Mouse (Mus musculus) brain, embryonic 18.5 days (tissue): ENCODE data around the gene Fam131c.

ENCODE experiments used
- DNase-seq: peaks from one replicate; pipeline ENCODE4 v3.0.0-alpha.2; 2012; ENCODE audit warnings: low read depth, low spot score

Gene Fam131c

DNA sequence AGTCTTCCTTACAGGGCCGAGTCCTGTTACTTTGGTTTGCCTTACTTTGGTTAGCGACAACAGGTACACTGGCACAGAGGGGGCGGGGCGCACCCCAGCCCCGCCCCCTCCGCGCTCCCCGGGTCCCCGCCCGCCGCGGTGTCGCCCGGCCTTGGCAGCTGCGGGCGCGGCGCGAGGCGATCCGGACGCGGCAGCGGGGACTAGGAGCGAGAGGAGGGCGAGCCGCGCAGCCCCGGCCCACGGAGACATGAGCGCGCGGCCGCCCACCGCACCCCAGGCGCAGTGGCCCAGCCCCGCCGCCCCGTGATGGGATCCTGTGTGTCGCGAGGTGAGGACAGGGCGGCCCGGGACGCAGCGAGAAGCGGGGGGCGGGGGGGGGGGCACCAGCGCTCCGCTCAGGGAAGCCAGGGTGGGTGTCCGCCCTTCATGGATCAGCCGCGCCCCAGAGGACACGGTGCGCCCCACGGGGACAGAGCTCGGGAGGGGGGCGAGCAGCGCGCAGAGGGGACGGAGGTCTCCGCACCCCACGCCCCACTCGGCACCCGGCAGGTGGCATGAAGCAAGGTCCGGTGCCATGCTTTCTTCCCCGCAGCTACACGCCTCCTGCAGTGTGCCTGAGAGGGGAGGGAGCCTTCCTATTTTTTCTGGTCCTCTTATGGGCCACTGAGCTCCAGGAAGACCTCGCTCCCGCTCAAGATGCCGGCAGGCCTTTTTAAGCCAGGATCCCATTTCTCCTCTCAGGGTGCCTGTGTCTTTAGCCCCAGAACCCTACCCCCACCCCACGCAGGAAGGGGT lies at the start of gene Fam131c:
Gene Fam131c, plus strand, starts transcription at position 224 of the 795 bp plus-strand sequence.
- no peak for DNase-seq

DNA sequence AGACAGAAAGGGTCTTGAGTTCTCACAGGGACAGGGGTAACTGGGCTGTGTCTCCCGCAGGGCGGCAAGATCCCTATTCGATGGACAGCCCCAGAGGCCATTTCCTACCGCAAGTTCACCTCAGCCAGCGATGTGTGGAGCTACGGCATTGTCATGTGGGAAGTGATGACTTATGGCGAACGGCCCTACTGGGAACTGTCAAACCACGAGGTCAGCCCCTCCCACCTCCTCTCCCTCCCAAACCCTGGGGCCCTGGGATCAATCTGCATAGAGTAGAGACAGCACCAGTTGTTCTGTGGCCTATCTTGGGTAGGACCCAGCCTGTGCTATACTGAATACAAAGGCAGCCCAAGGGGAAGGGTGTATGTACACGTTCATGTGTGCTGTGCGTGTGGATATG lies 45.5 kb upstream of the Fam131c start:
- no peak for DNase-seq

DNA sequence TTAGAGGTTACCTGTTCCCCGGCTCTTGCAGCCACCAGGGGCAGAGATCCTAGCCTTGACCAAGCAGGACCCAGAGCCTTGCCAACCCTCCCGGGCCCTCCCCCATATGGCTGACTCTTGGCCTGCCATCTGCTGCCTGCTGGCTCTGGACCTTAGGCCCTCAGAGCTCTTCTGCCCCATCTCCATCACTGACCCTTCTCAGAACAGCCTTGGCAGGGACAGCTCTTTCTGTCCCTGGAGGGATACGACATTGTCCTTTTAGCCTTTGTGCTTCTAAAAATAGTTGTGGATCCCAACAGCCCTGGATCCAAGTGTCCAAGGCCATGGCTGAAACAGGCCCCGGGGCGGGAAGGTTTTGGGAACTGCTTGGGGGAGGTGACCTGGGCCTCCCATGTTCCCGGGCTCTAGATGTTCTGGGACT lies 43.2 kb upstream of the Fam131c start:
- DNase-seq = no peak

DNA sequence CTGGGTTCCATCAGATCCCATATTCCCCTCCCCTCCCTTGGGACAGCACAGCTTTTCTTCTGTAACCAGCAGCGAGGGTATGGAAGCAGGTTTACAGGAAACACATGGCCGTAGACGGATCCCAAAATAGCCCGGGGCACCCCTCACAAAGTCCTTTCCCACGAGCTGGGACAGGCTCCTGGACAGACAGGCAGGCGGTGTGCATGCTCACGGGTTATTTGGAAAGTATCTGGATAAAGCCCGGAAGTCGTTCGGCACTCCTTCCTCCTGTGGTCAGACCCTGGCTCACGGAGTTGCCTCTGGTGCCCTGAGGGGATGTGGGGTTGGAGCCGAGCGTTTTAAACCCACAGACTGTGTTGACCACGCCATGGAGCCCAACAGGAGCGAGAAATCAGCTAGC lies 42.4 kb upstream of the Fam131c start:
- DNase-seq = no peak

DNA sequence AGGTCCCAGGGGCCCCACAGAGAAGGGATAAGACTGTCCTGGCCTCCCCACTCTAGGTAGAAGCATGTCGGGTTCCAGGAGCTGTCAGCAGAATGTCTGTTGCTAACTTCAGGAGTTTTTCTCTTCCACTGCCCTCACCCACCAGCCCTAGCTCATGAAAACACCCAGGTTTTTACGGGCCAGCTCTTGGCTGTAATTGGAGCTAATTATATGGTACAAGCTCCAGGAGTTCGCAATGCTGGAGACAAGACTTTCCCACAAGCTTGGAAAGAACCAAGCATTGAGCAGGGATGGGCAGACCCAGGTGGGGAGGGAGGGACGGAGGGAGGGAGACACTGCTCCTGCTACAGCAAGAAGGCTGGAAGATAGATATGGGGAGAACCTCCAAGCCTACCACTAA lies 40.9 kb upstream of the Fam131c start:
- DNase-seq = no peak

DNA sequence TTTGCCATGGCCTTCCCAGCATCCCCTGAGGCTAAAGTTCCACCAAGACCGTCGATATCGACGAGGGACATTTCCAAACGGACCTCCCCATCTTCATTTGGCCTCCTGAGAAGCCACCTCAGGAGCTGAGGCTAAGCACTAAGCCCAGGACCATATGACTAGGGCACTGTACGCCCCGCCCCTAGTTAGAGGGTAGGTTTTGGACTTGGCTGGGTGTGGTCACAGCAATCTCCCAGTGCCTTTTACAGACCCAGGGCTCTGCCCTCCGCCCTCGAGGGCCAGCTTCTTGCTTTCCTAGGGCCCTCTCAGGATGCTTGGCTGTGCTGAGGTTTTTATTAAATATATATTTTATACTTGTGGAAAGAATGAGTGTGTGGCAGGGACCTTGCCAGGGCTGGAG lies 39.3 kb upstream of the Fam131c start:
- no peak for DNase-seq

DNA sequence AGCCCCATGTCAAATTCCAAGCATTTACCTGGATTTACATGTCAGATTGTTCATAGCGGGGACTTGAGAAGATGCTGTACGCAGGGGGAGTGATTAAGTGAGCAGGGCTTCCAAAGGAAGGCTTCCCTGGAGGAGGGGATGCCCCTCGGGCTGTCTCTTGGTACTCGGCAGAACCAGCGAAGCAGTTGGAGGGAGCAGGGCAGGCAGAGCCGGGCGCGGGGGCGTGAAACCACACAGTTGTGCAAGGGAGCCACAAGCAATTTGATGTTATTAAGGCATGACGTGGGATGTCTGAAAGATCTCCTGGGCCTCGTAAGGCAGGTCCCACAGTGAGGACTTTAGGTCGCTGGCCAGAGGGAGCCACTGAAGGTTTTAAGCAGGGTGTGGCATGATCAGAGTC lies 38.1 kb upstream of the Fam131c start:
- DNase-seq = no peak

DNA sequence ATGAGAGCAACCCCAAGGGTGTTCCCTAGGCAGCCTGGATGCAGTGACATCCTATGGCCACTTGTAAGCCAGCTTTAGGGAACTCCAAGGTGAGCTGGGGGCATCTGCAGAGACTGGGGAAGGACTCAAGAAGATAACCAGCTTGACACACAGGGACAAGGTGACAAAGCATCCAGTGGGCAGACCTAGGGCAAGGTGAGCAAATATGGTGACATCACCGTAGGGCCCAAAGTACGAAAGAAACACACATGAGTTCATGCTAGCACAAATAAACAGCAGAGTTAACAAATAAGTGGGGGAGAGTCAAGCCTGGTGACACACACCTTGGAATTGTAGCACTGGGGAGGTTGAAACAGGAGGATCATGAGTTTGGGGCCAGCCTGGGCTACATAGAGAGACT lies 36.6 kb upstream of the Fam131c start:
- no peak for DNase-seq

DNA sequence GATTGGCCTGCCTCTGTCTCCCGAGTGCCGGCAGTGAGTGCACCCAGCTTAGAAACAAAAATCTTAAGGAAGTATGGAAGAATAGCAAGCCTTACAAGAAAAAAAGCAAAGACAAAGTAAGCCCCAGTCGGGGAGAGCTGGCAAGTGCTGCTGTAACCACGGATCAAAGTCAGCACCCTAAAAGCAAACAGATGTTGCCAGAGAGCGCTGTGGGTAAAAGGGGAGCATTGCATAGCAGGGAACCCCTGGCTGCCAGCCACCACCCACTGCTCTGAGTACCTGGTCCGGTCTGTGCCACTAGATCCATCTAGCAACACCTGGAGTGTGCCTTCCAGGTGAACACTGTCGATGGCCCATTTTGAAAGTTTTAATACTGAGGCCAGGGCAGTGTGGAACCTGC lies 35.8 kb upstream of the Fam131c start:
- no peak for DNase-seq

DNA sequence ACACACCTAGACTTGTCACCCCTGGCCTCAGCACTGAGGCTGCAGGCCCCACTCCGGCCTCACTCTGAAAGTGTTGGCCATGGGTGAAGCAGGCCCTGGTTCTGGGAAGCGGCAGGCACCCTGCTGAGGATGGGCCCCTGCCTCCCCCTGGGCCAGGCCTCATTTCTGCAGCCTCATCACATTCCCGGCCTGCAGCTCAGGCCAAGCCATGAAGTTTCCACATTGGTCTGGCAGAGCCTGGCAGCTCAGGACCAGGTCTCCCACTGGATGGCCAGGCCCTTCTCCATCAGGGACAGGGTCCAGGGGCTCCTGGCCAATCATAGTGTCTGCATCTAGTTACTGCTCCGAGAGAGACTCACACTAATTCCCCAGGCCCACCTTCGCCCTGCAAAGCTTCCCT lies 33.3 kb upstream of the Fam131c start:
- DNase-seq = no peak

DNA sequence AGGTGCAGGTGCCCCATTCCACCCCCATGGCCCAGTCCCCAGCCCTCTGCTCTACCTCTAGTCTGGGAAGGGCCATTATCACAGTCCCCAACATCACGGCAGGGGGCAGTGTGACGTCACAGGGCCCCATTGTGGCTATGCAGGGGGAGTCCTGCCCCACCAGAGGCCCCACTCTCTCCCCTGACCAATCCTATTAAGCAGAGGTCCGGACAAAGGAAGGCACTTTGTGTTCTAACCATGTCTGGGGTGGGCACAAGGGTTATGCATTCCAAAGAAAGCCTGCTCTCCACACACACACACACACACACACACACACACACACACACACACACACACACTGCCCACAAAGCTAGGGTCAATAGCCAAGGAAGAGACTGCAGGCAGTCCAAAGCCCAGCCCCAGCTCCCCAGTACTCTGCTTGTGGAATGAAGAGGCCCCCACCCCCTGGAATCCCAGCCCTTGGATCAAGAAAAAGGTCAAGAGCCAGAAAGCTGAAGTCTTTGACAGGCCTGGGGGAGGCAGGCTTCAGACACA lies 32.7 kb upstream of the Fam131c start:
- DNase-seq = no peak

DNA sequence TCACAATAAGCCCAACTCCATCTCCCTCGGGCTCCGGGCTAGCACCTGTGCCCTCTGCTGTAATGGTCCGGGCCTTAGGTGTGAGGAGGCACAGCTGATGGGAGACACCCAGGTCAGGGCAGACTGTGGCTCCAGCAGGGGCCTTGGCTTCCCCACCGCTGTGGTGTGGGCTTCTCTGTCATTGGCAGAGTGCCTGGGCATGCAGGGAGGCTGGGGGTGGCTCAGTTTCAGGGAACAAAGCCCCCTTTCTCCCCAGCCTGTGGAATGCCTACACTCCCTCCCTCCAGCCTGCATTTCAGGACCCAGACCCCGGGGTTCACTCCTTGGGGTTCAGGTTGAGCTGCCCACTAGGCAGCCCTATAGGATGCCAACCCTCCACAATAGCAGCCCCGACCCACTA lies 31.8 kb upstream of the Fam131c start:
- DNase-seq = no peak

DNA sequence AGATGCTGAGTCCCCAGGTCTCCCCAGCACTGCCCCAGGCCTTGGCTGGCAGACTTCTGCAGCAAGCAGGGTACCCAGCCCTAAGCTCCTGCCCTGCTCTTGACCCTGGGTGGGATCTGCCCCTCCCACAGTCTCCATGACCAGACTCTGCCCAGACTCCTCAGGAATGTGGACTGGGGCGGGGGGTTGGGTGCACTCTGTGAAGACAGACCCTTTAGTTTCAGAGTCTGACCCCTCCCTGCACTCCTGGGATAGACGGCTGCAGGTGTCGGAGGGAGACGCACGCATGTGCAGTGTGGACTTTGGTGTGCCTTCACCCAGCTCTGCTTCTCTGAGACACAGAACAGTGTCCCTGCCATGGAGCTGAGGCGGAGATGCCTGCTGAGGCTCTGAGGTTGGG lies 30.0 kb upstream of the Fam131c start:
- DNase-seq = no peak

DNA sequence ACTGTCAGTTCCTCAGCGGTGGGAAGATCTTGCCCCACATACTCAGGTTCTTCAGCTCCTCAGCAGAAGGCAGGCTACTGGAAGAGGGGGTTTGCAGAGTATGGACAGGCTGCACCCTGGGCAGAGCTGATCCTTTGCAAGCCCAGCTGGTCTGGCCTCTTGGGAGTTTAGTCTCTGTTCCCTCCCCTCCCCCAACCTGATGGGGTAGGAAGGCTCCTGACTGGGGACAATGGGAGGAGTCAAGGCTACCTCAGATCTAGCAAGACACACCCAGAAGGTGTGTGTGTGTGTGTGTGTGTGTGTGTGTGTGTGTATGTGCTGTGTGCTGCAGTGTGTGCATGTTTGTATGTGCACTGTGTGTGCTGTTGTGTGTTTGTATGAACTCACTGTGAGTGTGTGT lies 29.2 kb upstream of the Fam131c start:
- no peak for DNase-seq

DNA sequence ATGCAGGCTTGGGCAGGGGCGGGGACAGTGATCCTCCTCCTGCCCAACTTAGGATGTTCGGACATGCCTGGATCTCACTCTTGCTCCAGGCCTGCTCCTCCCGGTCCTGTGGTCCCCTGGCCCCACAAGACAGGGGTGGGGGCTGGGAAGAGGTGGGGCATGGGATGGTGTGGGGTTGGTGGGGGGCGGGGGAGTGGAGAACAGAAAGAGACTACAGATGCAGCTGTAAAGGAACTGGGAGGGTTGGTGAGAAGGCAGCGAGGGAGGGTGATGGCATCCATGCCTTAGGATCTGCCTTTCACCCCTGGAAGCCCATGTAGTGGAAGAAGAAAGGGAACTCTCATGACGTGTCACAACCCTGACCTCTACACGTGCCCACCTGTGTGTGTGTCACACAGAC lies 26.5 kb upstream of the Fam131c start:
- no peak for DNase-seq

DNA sequence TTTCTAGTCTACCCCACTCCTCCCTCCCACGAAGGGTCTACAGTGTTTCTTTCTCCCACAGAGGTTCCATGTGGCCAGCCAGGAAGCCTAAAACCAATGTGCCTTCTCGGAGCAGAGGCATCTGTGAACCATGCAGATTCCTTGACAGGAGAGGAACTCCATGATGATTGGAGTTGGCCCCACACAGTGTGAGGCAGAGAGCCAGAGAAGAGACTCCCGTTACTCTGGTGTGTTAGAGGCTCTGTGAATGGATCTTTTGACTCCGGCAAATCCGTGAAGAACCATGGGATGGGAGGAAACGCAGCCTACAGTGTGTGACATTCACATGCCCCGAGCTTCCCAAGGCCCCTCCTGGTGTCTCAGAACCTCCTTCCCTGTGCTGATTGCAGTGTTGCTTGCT lies 24.5 kb upstream of the Fam131c start:
- DNase-seq = no peak

DNA sequence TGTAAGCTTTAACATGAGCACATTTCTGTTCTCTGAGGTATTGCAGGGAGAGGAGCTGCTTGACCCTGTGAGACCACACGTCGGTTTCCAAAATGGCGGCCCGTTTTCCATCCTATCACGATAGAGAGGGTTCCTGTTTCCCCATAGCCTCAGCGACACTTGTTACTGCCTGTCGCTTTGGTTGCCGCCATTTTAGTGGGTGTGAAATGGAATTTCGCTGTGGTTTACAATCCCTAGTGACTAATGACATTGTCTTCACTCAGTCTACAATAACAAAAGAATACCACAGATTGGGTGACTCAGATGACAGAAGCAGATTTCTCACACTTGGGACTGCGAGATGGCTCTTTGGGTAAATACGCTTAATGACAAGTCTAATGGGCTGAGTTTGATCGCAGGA lies 22.8 kb upstream of the Fam131c start:
- DNase-seq = no peak

DNA sequence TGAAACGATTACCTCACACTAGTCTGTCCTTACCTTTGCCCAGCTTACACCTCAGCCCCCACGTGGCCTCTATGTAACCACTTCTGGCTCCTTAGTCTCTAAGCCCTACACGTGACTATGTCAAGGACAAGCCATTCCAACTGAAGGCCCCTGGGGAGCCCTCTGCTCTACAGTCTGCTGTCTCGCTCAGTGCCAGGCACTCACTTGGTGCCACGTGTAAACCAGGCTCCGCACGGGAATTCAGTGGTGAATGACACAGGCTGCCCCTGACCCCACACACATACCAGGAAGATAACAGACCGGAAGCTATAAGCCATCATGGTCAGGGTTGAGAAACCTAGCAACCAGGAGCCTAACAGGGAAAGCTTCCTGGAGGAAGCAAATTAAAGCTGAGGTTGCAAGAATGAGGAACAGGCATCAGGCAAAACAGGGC lies 20.6 kb upstream of the Fam131c start:
- no peak for DNase-seq

DNA sequence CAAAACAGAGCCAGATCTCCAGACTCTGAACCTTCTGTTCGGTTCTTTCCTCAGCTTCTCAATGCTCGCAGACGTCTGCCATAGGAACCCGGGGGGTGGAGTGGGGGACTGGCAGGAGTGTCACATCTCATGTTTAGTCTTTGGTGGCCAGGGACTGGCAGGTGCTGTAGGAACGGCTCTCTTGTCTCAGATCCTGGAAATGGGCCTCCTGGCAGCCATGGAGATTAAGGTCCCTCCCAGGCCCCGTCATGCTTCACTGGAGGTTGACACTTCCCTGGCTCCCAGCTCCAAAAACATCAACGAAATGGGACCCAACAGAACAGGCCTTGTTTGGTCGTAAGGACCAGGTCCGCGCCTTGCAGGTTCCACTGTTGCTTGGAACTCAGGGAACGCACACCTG lies 19.4 kb upstream of the Fam131c start:
- no peak for DNase-seq

DNA sequence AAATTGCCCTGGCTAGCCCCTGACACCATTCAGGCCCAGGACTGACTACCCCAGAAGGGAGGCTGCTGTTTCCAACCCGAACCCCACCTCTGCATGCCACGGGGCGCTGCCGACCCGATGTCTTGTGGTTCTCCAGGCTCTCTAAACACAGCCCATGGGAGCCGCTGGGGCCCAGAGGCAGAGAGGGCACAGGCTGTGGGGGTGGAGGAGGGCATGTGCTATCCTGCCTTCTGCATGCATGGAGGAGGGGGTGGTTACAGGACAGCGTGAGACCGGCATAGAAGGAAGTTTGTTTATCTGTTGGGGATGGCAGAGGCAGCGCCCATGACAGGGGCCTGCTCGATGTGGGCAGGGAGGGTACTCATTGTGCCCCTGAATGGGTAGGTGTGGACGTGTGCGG lies 18.0 kb upstream of the Fam131c start:
- DNase-seq = no peak

DNA sequence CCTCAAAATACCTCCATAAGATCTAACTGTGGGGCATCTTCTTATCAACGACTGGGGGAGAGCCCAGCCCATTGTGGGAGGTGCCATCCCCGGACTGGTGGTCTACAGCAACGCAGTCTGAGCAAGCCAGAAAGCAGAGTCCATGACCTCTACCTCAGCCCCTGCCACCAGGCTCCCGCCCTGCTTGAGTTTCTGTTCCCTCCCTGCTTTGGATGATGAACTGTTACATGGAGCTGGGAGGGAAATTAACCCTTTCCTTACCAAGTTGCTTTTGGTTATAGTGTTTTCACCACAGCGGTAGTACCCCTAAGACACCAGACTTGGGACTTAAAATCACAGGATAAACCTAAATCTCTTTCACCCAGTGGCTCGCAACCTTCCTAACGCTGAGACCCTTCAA lies 16.0 kb upstream of the Fam131c start:
- no peak for DNase-seq

DNA sequence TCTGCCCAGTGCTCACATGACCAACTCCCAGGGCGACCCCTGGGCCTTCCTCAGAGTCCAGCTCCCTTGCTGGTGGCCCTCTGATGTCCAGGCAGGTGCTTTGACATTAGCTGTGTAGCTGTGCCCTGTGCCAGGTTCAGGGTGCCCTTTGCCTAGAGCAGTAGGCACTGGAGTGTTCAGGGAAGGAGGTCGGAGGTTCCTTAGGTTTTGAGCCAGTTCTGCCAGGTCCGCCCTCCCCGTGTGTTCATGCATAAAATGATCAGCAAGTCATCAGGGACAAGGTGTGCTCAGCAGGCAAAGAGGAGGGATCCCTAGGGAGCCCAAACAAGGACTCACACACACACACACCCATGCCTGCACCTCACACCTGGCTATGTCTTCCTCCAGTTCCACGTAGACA lies 15.0 kb upstream of the Fam131c start:
- DNase-seq = no peak

DNA sequence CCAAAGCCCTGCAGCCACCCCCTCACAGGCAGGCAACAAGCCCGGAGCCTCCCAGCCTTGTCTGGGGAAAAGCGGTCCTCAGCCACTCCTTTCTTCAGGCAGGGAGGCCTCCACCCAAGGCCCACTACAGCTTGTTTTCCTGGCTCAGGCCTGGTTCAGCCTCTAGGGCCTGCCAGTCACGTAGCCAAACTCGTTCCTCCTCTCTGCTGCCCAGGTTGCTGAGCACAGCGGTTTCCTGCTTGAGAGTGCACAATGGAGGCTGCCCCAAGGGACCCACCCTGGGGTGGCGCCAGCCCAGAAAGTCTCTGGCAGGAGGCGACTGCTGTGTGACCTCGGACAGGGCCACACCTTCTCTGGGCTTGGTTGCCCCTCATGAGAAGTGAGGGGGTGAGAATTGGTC lies 14.2 kb upstream of the Fam131c start:
- no peak for DNase-seq

DNA sequence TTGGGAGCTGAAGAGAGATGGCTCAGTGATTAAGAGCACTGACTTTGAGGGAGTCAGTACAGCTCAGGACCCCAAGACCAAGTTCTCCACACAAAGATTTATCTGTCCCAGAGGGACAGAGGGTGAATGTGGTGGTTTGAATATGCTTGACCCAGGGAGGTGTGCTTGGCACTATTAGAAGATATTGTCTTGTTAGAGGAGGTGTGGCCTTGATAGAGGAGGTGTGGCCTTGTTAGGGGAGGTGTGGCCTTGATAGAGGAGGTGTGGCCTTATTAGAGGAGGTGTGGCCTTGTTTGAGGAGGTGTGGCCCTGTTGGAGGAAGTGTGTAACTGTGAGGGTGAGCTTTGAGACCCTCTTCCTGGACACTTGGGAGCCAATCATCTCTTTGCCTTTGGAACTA lies 10.2 kb upstream of the Fam131c start:
- DNase-seq = no peak
